Mouse (Mus musculus): ENCODE data around the gene Nat10.

The Nat10 gene

GRCm38 (mm10) chr2:103690828-103691227, 70.2 kb downstream of the Nat10 start:
- DNase-seq (ENCODE audit: low spot score): no peak

- peak; percentile 15 for DNase-seq (ENCODE audit: low spot score)
Observed at GRCm38 (mm10) chr2:103690425-103690824, 70.6 kb downstream of the Nat10 start.

DNA sequence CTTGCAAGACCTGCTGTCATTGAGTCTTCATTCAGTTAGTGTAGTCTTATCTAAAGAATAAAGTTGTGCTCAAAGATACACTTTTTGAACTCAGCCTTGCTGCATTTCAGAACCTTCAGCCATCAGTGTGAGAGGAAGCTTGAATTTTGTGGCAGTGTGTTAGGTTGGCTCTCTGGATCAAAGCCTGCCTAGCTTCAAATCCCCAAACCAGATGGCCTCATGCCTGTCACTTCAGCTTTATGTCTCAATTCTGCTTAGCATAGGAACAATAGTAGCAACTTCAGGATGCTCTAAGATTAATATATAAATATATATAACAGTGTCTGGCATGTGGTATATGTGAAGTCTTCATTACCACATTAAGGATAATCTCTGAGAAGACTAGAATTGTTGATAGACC, 73.2 kb downstream of the Nat10 start:
- no peak for DNase-seq (ENCODE audit: low spot score)

DNA sequence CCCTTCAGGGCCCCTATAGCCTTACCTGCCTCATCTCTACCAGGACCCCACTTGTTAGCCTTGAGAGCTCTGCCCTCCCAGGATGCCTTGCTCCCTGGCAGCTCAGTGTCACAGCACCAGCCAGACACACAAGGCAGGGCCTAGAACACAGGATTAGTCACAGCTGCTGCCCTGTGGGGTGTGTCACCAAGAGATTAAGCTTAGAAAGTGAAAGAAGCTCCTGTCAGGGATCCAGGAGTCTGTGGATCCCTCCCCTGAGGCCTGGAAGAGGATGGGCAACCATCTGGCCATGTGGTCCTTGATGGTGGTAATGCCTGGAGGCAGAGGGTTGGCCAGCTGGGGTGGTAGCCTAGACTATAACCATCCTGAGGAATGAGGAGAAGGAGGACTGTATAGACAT, 73.9 kb downstream of the Nat10 start:
- DNase-seq (ENCODE audit: low spot score): no peak

DNA sequence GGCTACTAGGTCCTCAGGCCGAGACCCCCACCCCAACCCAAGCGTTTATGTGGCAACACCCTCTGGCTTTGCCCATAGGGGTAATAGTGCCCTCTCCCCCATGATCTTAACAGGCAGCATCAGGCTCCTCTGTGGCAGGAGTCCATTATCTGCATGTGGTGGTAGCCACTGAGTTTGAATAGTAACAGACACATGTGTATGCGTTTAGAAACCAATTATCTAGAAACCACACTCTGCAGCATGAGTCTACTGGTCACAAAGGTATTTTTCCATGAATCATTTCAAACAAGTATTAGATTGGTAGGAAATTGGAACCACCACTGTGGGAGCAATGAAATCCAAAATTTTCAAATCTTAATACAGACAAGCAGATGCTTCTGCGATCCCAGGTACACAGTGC, 75.5 kb downstream of the Nat10 start:
- no peak for DNase-seq (ENCODE audit: low spot score)

DNA sequence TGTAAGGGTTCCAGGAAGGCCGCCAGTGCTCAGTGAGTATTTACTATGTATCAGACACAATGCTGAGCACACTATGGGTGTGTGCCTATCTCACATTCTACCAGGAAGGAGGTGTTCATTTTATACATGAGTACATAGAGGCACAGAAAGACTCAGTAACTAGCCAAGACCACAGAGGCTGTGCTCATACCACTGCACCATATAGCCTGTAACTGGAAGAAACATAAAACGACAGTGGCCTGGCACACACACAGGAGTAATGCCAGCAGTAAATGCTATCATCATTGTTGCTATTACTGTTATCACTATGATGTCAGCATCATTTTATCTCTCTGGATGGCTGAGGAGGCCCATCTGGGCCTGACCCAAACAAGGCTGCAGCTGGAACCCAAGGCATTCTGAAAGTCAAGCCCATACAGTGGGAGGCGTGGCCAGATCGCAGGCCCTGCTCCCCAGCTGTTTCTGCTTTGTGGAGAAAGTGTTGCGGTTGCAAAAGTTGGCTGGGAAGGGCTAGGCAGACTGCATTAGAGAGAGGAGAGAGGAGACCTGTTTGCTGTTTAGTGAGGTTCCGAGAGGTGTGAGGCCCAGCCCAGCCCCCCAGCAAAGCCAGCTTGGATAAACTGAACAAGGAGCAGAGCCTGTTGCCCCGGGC, 76.0 kb downstream of the Nat10 start:
- DNase-seq (ENCODE audit: low spot score): peak; percentile 16

DNA sequence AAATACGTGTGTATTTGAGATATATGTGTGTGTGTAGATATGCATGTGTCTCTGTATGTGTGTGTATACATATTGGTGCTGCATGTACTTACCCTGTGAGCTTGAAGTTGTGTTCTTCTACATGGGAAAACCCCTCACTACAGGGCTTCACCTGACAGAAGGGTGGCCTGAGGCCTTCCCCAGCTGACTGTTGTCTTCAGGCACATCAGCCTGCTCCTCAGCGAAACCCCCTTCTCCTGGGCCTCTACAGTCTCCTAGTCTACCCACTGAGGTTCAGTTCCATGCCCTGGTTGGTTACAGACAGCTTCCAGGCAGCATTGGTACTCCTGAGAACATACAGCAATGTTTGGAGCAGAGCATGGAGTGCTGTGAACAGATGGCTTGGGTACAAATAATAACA, 76.6 kb downstream of the Nat10 start:
- DNase-seq (ENCODE audit: low spot score): no peak

GRCm38 (mm10) chr2:103682927-103683442, 78.1 kb downstream of the Nat10 start:
- DNase-seq (ENCODE audit: low spot score): no peak

- DNase-seq (ENCODE audit: low spot score): no peak
Observed at GRCm38 (mm10) chr2:103682261-103682722, 78.8 kb downstream of the Nat10 start.

GRCm38 (mm10) chr2:103681149-103681548, 79.9 kb downstream of the Nat10 start:
- DNase-seq (ENCODE audit: low spot score): no peak

DNA sequence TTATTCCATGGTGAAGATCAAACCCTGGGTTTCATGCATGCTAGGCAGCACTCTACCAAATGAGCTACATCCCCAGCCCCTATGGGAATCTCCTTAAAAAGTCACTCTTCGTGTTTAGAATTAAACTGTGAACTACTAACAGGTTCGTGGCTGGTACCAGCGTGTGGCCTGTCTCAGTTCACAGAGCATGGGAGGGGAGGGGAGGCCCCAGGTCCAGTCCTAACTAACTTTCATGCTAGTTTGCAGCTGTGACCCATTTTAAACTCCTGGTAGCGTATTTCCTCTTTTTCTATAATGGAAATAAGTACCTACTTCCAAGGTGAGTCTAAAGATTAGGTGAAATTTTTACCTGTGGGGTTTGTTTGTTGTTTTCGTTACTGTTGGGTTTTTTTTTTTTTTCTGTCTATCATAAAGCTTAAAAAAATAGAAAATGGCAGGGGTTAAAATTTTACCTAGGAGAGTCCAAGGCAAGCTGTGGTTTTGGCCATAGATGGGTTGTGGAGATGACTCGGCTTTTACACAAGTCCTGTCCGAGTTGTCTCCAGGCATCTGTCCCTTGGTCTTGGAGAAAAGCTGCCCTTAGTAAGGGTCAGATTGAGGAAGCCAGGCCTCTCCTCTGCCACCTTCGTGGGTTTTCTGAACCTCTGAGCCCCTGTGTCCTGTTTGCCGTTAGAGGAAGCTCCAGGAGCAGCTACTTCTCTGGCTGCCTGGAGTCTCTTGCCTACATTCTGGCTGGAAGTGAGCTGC, 80.5 kb downstream of the Nat10 start:
- no peak for DNase-seq (ENCODE audit: low spot score)

DNA sequence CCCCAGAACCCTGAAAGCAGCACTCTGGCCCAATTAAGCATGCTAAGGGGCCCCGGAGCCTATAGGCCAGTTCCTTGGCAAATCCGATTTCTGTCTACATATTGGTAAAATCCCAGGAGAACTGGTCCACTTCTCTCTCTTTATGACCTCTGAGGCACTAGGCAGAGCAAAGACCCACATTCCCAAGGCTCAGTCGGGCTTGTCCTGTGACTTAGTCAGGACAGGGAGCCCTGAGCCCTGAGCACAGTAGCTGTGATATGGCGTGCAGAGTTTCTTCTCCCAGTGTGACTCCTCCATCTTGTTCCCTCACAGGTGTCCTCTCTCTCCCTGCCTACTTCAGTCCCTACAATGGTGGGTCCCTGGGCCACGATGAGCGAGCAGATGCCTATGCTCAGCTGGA, 82.6 kb downstream of the Nat10 start:
- DNase-seq (ENCODE audit: low spot score): no peak

DNA sequence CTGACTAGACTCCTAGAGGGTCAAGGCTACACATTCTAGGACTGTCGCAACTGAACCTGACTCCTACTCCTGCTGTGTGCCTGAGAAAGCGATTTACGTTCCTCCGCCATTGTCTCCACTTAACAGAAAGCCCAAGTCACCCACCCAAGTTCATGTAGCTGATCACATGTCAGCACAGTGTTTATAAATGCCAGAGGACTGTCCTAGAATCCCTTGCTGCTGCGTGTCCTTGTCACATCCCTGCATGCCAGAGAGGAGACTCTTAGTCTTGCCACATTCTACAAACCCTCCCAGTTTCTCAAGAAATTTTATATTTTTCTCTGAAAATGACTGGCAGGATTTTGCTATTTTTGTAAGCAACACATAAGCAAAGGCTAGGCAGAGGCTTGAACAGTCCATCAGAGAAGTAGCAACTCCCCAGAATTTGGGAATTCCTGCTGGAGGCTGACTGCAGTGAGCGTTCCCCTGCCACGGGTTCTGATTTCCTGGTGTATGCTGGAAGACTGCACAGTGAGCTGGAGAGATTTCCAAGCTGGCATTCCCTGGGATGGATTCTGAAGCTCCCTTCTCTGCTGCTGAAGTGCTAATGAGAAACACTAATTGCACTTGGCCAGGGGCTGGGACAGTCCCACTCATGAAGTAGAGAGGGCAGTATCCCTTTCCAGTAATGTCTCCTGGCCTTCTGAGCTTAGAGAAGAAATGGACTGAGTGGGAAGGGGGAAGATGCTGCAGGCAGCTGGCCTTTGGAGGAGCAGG, 83.3 kb downstream of the Nat10 start:
- no peak for DNase-seq (ENCODE audit: low spot score)

DNA sequence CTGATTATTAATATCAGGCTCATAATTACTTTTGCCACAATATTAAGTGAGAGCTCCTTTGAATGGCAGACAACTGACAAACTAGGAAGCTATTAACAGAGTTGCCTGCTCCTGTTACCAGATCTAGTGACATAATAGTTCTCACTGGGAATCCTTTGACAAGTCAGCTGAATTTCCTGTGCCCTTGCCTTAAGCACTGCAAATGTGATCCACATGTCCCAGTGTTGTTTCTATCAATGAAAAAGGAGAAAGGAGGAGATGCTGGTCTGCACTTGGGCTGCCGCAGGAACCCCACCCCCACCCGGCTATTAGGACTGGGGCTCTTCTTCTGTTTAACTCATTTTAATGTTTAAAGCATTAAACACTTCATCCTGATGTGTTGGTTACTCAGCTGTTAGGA, 84.3 kb downstream of the Nat10 start:
- no peak for DNase-seq (ENCODE audit: low spot score)

DNA sequence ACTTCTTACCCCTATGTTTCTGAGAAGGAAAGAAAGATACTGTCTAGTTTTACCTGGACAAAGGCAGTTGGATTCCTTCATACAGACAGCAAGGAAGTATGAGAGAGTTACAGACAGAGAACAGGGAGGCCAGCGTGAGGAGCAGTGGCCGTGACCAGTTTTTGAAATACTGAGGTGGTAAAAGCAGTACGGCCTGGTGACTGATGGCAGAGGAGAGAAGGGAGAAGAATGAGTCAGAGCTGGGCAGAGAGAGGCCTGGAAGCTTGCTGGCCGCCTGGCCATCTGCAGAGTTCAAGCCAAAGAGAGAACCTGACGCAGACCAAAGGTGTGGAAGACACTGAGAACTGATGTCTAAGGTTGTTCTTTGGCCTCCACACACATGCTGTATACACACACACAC, 85.7 kb downstream of the Nat10 start:
- DNase-seq (ENCODE audit: low spot score): no peak

DNA sequence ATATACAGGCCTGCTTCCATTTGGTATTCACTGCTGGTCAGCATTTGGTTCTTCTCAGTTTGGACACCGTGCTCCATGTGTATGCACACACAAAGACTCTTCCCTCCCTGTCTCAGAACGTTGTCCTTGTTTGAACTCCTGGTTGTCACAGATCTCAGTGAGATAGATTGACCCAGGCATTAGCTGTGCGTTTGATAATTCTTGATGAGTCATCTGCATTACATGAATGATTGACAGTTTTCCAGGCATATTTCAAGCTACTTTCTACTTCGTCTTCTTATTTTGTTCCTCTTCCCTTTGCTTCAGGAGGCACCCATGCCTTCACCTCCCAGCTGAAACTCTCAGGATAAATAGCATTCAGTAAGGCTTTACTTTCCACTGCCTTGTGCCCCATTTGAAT, 87.5 kb downstream of the Nat10 start:
- no peak for DNase-seq (ENCODE audit: low spot score)

GRCm38 (mm10) chr2:103672573-103673119, 88.4 kb downstream of the Nat10 start:
- DNase-seq (ENCODE audit: low spot score): no peak

All from urinary bladder, postnatal 14 days (tissue).